Mouse (Mus musculus) heart, embryonic 14.5 days (tissue): ENCODE measurements at regions not wholly inside any gene's neighbourhood (a gene's known extent, or its start where the extent isn't known, plus 50 kb on each side); places are given as distances from the start of the nearest gene placed in this dataset.

Experiments used
- ATAC-seq: fragments of 200-750 bp; cut with Nextera tagmentation; 2 replicates; pipeline ENCODE4 v1.8.0; 2017; ENCODE audit warnings: low read depth, moderate TSS enrichment; ENCODE audit not compliant: insufficient number of reproducible peaks, insufficient read depth, low FRiP score
- H3K27ac ChIP-seq, 2 experiments: fragments of 200-500 bp in 1 of 2; fragments of 300-500 bp in 1 of 2; sonication (generic) in 1 of 2; replicated peaks in 1 of 2; 2 replicates each; pipeline ENCODE4 v1.5.1; 2012 to 2014; ENCODE audit warnings: low read depth in 2 of 2, low read length in 2 of 2, control low read depth in 1 of 2, mild to moderate bottlenecking in 1 of 2, mixed read lengths in 1 of 2; ENCODE audit not compliant: control insufficient read depth in 1 of 2, insufficient read depth in 1 of 2
- H3K27me3 ChIP-seq: fragments of 300-500 bp; sonication (generic); 2 replicates; pipeline ENCODE4 v1.6.1; 2014; ENCODE audit warnings: mild to moderate bottlenecking, low read length, control low read depth; ENCODE audit not compliant: control insufficient read depth, insufficient read depth
- H3K36me3 ChIP-seq: fragments of 300-500 bp; sonication (generic); 2 replicates; pipeline ENCODE4 v1.6.1; 2014; ENCODE audit warnings: mild to moderate bottlenecking, control low read depth, low read length, mixed read lengths; ENCODE audit not compliant: control insufficient read depth, insufficient read depth
- H3K4me1 ChIP-seq, 2 experiments: fragments of 200-500 bp in 1 of 2; fragments of 300-500 bp in 1 of 2; sonication (generic) in 1 of 2; 2 replicates each; pipeline ENCODE4 v1.6.1; 2012 to 2014; ENCODE audit warnings: low read length in 2 of 2, control low read depth in 1 of 2, mixed read lengths in 1 of 2; ENCODE audit not compliant: control insufficient read depth in 2 of 2, insufficient read depth in 2 of 2
- H3K4me2 ChIP-seq: fragments of 300-500 bp; sonication (generic); 2 replicates; pipeline ENCODE4 v1.6.1; 2014; ENCODE audit warnings: mild to moderate bottlenecking, low read length
- H3K4me3 ChIP-seq, 2 experiments: fragments of 200-500 bp in 1 of 2; fragments of 300-500 bp in 1 of 2; sonication (generic) in 1 of 2; 2 replicates each; pipeline ENCODE4 v1.5.1; 2012 to 2014; ENCODE audit warnings: low read length in 2 of 2, mild to moderate bottlenecking in 2 of 2, control low read depth in 1 of 2, low read depth in 1 of 2, moderate library complexity in 1 of 2; ENCODE audit not compliant: control insufficient read depth in 1 of 2, insufficient read depth in 1 of 2
- H3K9ac ChIP-seq: fragments of 300-500 bp; sonication (generic); 2 replicates; pipeline ENCODE4 v1.6.1; 2014; ENCODE audit warnings: mild to moderate bottlenecking, low read length
- H3K9me3 ChIP-seq: fragments of 300-500 bp; sonication (generic); 2 replicates; pipeline ENCODE4 v1.6.1; 2016; ENCODE audit warnings: low read length, control low read depth; ENCODE audit not compliant: control insufficient read depth
- WGBS: fragments of 180-500 bp; shearing (Covaris S2); extraction: QIAGEN DNeasy Blood & Tissue Kit; methylation state at CpG from one replicate; pipeline ENCODE4 v1.1.7; 2014; 5-methylcytosine and 5-hydroxymethylcytosine counted together

DNA sequence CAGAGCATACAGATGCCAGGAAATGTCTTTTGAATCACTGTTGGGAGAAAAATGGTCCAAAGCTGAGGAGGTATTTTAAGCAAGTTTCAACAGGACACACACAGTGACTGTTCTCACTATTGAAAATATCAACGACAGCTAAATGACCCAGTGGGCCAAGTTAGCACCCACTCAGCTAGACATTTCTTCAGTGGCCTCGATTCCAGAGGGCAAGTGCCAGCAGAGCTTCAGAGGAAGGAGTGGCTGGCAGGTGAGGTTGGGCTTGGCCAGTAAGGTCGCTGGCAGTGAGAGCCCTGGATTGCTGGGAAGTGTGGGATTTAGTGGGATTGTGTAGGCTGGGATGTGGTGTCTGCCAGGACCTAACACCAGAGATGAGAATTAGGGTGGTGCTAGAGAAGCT lies 823.1 kb upstream of the Car8 start:
- WGBS: 49% methylated on average over 3 of the region's 3 CpGs
- no peak for ATAC-seq
- no peak overlapping the region for H3K9ac ChIP-seq
- peaks cover 11 to 17% of the 10 kb centered on the region in 2 experiments for H3K4me1 ChIP-seq
- H3K27ac ChIP-seq: no peak overlapping the region
- H3K4me3 ChIP-seq: no peak overlapping the region
- H3K4me2 ChIP-seq: no peak overlapping the region
- H3K9me3 ChIP-seq: no peaks in the 10 kb centered on the region
- H3K36me3 ChIP-seq: no peaks in the 10 kb centered on the region
- H3K27me3 ChIP-seq: no peaks in the 10 kb centered on the region

DNA sequence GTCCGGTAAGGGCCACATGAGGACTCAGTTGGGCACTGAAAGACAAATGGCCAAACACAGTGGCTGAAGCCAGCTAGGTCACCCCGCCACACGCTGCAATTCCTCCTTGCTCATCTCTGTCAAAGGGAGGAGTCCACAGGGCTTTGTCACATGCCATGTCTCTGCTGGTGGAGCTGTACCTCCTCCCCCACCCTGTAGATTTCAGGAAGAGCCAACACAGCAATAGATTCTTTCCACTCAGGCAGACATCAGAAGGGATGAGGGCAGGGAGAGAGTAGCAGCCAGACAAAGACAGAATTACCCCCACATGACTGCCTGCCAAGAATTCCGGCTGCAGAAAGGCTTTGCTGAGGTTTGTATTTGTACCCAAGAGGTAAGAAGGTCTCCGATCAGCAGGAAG lies 821.4 kb upstream of the Car8 start:
- Histone ChIP-seq H3K9me3 (no peaks in the 10 kb centered on the region), H3K27ac (no peak overlapping the region), H3K36me3 (no peaks in the 10 kb centered on the region), H3K27me3 (no peaks in the 10 kb centered on the region), H3K4me3 (no peak overlapping the region), H3K4me1 (peaks cover 11 to 17% of the 10 kb centered on the region in 2 experiments), H3K9ac (no peak overlapping the region; the same call in 1 of the 2 replicates), H3K4me2 (no peak overlapping the region)
- 51% methylated on average over 5 of the region's 5 CpGs for WGBS
- no peak for ATAC-seq

DNA sequence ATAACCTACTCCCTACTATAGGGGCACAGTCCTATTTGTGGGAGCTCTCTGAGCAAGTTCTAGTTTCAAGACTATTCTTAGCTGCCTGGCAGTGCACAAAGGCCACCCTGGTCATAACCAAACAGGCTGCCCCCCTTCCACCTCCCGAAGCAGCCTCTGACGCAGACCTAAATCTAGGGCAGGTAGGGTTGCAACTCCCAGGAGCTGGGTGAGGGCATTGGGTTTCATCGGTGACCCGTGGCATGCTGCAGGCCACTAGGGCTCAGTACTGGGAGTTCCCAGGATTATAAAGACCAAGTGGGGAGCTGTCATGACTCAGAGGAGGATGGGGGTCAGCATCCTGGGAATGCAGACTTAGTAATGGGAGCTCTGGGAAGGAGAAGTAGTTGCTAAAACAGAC lies 818.8 kb upstream of the Car8 start:
- Histone ChIP-seq H3K36me3 (no peaks in the 10 kb centered on the region), H3K9me3 (no peaks in the 10 kb centered on the region), H3K4me1 (peaks cover 11 to 17% of the 10 kb centered on the region in 2 experiments), H3K27ac (no peak overlapping the region), H3K4me2 (no peak overlapping the region), H3K27me3 (no peaks in the 10 kb centered on the region), H3K9ac (no peak overlapping the region), H3K4me3 (no peak overlapping the region)
- 45% methylated on average over 4 of the region's 4 CpGs for WGBS
- ATAC-seq: no peak

DNA sequence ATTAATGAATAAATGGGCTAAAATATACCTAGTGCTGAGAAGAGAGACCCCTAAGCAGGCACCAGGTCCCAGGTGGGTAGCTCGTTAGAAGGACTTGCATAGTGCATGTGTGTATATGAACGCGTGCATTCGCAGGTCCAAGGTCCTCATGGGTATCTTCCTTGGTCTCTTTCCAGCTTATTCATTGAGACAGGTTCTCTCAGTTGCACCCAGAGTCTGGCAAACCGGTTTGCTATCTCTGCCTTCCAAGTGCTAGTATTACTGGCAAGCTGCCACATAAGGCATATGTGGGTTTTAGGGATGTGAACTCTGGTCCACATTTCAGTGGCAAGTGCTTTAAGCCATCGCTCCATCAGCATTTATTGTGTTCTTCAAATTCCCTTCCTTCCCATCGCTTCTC lies 818.3 kb upstream of the Car8 start:
- H3K27ac ChIP-seq: no peak overlapping the region
- no peak for ATAC-seq
- H3K4me1 ChIP-seq: peaks cover 11 to 17% of the 10 kb centered on the region in 2 experiments
- H3K9ac ChIP-seq: no peak overlapping the region
- H3K27me3 ChIP-seq: no peaks in the 10 kb centered on the region
- H3K9me3 ChIP-seq: no peaks in the 10 kb centered on the region
- no peak overlapping the region for H3K4me3 ChIP-seq
- 75% methylated on average over 7 of the region's 7 CpGs for WGBS
- H3K36me3 ChIP-seq: no peaks in the 10 kb centered on the region
- H3K4me2 ChIP-seq: no peak overlapping the region

DNA sequence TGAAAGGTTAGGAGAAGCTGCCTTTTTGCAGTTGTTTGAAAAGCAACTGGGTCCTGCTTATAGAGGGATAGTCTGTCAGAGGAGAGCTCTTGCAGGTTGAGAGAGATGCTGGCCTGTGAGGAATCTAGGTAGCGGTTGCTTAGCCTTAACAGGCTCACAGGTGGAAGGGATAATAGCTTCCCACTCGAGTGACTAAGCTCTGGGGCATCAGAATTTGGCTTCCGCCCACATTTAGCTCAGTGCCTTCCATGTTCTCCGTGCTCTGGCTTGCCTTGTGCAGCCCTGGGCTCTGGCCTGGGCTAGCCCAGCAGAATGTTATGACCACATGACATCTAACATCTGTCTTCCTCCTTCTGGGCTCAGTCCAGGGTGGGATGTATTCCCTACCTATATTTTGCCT lies 817.0 kb upstream of the Car8 start:
- 74% methylated on average over 4 of the region's 4 CpGs for WGBS
- Histone ChIP-seq H3K36me3 (no peaks in the 10 kb centered on the region), H3K4me3 (no peak overlapping the region), H3K27me3 (no peaks in the 10 kb centered on the region), H3K9ac (no peak overlapping the region), H3K4me2 (no peak overlapping the region), H3K27ac (no peak overlapping the region), H3K9me3 (no peaks in the 10 kb centered on the region), H3K4me1 (peaks cover 11 to 17% of the 10 kb centered on the region in 2 experiments)
- peak; percentile 14; the same call in 1 of the 2 replicates for ATAC-seq

DNA sequence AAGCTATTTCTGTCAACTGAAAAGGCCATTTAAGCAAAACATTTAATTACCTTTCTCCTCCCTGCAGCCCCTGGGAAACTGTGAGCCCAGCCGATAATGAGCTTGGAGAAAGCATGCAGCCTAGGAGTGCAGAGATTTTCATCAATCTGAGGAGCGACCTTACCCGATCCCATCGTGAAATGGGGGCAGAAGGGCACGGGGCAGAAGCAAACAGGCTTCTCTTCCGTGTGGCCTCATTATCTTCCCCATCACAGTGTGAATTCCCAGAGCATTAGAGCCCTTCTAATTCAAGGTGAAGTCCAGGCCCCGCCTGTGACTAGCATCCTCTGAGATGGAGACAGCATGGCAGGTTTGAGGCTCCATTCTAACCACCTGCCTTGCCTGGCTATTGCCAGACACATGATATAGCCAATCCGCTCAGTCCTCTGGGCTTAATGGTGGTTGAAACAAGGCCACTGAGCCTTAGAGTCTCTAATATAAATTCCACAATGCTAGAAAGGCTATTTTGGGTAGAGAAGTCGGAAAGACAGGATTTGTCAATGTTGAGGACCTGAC lies 816.5 kb upstream of the Car8 start:
- peaks cover 10 to 15% of the 10 kb centered on the region in 2 experiments for H3K4me1 ChIP-seq
- no peak overlapping the region for H3K27ac ChIP-seq
- ATAC-seq: no peak
- WGBS: 69% methylated on average over 9 of the region's 9 CpGs
- H3K4me3 ChIP-seq: no peak overlapping the region
- no peaks in the 10 kb centered on the region for H3K9me3 ChIP-seq
- no peak overlapping the region for H3K9ac ChIP-seq
- no peaks in the 10 kb centered on the region for H3K36me3 ChIP-seq
- no peaks in the 10 kb centered on the region for H3K27me3 ChIP-seq
- H3K4me2 ChIP-seq: no peak overlapping the region

DNA sequence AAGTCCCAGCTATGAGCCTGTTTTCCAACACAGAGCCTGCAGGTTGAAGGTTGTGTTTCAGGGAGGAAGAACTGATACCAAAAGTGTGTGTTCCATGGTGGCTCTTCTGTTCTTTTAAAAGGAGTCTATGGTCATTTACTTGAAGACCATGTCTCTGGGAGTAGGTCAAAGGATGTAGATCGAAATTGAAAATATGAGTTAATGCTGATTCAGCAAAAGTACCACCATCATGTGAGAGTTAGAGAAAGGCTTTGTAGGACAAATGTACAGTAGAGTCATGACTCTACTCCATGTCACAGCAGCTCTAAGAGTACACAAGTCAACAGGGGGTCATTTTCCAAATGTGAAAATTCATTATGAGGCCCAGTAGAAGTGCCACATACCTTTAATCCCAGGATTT lies 810.0 kb upstream of the Car8 start:
- no peak for ATAC-seq
- Histone ChIP-seq H3K27me3 (no peaks in the 10 kb centered on the region), H3K27ac (no peak overlapping the region), H3K9me3 (no peaks in the 10 kb centered on the region), H3K4me3 (no peak overlapping the region), H3K4me1 (peaks cover 4 to 10% of the 10 kb centered on the region in 2 experiments; a peak in 3 of 4 replicates), H3K9ac (no peak overlapping the region), H3K4me2 (no peak overlapping the region), H3K36me3 (no peaks in the 10 kb centered on the region)
- WGBS: 85% methylated on average over 1 of the region's 1 CpGs

DNA sequence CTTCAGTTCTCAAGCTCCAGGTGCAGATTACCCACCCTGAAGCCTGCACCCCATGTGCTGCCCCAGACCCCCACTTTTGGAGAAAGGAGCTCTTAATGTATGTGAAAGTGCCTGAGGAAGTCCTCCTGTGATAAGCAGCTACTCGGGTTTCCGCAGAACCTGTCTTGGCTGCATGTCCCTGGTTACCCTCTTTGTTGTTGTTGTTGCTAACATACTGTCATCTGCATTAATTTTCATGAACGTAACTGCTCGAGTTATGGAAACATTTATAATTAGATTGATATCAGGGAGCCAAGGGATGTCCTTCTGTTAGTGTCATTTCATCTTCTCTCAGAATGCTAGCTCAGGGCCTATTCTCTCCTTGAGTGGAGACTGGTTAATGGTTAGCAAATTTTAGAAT lies 808.3 kb upstream of the Car8 start:
- H3K9me3 ChIP-seq: no peaks in the 10 kb centered on the region
- WGBS: 47% methylated on average over 4 of the region's 4 CpGs

More for the DNA sequence above, 808.3 kb upstream of the Car8 start:
- peaks cover 4 to 12% of the 10 kb centered on the region in 2 experiments; a peak in 3 of 4 replicates for H3K4me1 ChIP-seq
- no peaks in the 10 kb centered on the region for H3K27me3 ChIP-seq
- no peak overlapping the region for H3K27ac ChIP-seq
- no peak overlapping the region for H3K4me2 ChIP-seq
- no peak overlapping the region for H3K9ac ChIP-seq
- H3K36me3 ChIP-seq: no peaks in the 10 kb centered on the region
- H3K4me3 ChIP-seq: no peak overlapping the region
- ATAC-seq: no peak
